Mouse (Mus musculus): ENCODE measurements around the gene Tubb2b. TPM values are rescaled to one million over a fixed set of nuclear protein-coding genes. Genes with fewer than 3 reads are reported as not detected.

Gene Tubb2b
- total RNA-seq, 1 experiment = 139 TPM

DNA sequence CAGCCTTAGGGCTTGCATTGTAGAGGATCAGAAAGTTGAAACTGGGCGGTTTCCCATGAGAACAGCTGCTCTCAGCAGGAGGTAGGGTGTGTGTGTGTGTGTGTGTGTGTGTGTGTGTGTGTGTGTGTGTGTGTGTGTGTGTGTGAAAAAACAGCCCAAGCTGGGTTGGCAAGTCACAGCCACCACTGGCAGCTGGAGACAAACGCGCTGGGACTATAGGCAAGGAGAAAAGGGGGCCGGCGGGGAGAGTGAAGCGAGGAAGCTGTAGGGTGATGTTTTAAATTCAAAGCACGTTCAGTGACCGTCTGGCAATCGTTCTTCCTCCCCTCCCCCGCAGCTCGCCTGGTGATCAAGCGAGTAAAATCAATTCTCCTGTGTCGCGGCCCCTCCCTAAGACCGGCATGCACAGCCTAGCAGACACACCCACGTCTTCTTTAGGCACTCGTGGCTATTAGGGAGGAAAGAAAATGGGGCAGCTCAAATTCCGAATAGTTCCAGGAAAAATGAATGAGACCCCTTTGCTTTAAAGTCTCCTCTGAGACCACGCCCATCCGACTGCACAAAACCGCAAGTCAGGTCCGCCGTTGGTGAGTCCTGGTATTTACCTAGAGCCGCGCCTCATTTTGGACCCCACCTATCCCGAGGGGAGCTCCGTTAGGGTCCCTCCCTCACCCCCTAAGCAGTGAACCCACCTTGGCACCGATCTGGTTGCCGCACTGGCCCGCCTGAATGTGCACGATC lies 611 bp downstream of the Tubb2b start:
- peak overlapping the region; percentile 83 for H3K9ac ChIP-seq (ENCODE audit: insufficient read depth, low read depth, low read length, poor library complexity, severe bottlenecking)
- in situ Hi-C loops (cut with MboI; ENCODE audit: low sequenced_read_pairs in 2 of 2, unreplicated experiment in 2 of 2) = no loop called here
- H3K36me3 ChIP-seq (ENCODE audit: control insufficient read depth, insufficient read depth, low read length, poor library complexity, severe bottlenecking) = peaks cover 19% of the 10 kb centered on the region
- peaks cover 5 to 15% of the 10 kb centered on the region in 2 experiments; a peak in 3 of 4 replicates for H3K4me1 ChIP-seq (ENCODE audit: control insufficient read depth in 2 of 2, insufficient read depth in 2 of 2, low read length in 2 of 2, poor library complexity in 1 of 2)
- H3K9me3 ChIP-seq (ENCODE audit: control insufficient read depth, insufficient read depth, low read depth, low read length) = no peaks in the 10 kb centered on the region
- no peak for TF ChIP-seq MAFK (IDR thresholded peaks at IDR 0.05; ENCODE audit: insufficient read depth, low read depth, low read length)
- peak; percentile 77 for DNase-seq (ENCODE audit: low read depth, low spot score)
- peak overlapping the region; percentile 92 for H3K27ac ChIP-seq (ENCODE audit: insufficient read depth, low read depth, low read length, poor library complexity, severe bottlenecking)
- peak overlapping the region; percentile 79 to 95 for H3K4me3 ChIP-seq (ENCODE audit: insufficient read depth in 1 of 2, low read depth in 1 of 2, low read length in 2 of 2, poor library complexity in 1 of 2, severe bottlenecking in 1 of 2)

DNA sequence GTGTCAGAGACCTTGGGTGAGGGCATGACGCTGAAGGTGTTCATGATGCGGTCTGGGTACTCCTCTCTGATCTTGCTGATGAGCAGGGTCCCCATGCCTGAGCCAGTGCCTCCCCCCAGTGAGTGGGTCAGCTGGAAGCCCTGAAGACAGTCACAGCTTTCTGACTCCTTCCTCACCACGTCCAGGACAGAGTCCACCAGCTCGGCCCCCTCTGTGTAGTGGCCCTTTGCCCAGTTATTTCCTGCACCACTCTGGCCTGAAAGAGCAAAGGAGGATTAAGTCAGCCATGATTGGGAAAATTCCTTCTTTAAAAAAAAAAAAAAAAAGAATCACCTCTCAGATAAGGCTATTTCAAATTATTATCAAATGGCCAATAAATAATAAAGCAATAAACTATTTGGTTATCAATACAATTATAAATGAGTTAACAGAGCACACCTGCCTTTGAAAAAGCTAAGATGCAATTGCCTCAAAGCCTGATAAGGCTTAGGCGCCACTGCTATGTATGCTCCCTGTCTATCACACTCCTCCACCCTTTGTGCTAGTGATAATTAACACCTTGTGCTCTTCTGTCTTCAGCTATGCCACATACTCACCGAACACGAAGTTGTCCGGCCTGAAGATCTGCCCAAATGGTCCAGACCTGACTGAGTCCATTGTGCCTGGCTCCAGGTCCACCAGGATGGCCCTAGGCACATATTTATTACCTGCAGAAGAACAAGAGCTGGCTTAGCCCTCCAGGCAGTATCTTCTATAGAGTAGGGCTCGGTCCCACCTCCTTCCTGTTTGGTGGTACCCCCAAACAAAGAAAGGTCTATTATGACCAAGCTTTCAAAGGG lies 1.8 kb downstream of the Tubb2b start:
- H3K9ac ChIP-seq (ENCODE audit: insufficient read depth, low read depth, low read length, poor library complexity, severe bottlenecking) = no peak overlapping the region; the same call in 1 of the 2 replicates
- H3K4me3 ChIP-seq (ENCODE audit: insufficient read depth in 1 of 2, low read depth in 1 of 2, low read length in 2 of 2, poor library complexity in 1 of 2, severe bottlenecking in 1 of 2) = peak overlapping the region; percentile 79 to 95
- DNase-seq (ENCODE audit: low read depth, low spot score) = no peak
- in situ Hi-C loops (cut with MboI; ENCODE audit: low sequenced_read_pairs in 2 of 2, unreplicated experiment in 2 of 2) = no loop called here
- peaks cover 25% of the 10 kb centered on the region for H3K36me3 ChIP-seq (ENCODE audit: control insufficient read depth, insufficient read depth, low read length, poor library complexity, severe bottlenecking)
- H3K4me1 ChIP-seq (ENCODE audit: control insufficient read depth in 2 of 2, insufficient read depth in 2 of 2, low read length in 2 of 2, poor library complexity in 1 of 2) = peaks cover 0 to 13% of the 10 kb centered on the region in 2 experiments; a peak in 3 of 4 replicates
- H3K27ac ChIP-seq (ENCODE audit: insufficient read depth, low read depth, low read length, poor library complexity, severe bottlenecking) = no peak overlapping the region
- no peak for TF ChIP-seq ZC3H11A (IDR thresholded peaks at IDR 0.05; ENCODE audit: borderline replicate concordance, low read depth, low read length)
- H3K9me3 ChIP-seq (ENCODE audit: control insufficient read depth, insufficient read depth, low read depth, low read length) = no peaks in the 10 kb centered on the region

DNA sequence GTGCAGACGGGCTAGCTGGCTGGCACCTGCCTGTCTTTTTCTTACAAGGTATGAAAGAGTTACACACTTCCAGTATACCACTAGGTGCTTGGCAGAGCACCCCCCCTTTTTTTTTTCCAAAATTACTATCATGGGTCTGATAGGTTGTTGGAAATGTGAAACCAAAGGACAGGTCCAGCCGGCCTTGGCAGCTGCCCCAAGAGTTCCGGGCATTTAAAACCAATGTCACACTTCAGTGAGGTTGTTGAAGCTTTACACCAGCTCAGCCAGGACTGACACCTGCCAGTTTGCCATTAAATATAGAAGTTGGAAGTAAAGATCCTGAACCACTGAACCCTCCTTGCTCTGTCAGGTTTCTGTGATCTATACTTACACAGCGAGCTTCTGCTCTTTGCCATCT lies 4.6 kb downstream of the Tubb2b start:
- H3K36me3 ChIP-seq (ENCODE audit: control insufficient read depth, insufficient read depth, low read length, poor library complexity, severe bottlenecking) = peaks cover 25% of the 10 kb centered on the region
- no peaks in the 10 kb centered on the region for H3K9me3 ChIP-seq (ENCODE audit: control insufficient read depth, insufficient read depth, low read depth, low read length)
- H3K4me3 ChIP-seq (ENCODE audit: insufficient read depth in 1 of 2, low read depth in 1 of 2, low read length in 2 of 2, poor library complexity in 1 of 2, severe bottlenecking in 1 of 2) = no peak overlapping the region
- H3K27ac ChIP-seq (ENCODE audit: insufficient read depth, low read depth, low read length, poor library complexity, severe bottlenecking) = no peak overlapping the region
- no peak for TF ChIP-seq MAFK (IDR thresholded peaks at IDR 0.05; ENCODE audit: insufficient read depth, low read depth, low read length)
- no peak for TF ChIP-seq ZNF384 (IDR thresholded peaks at IDR 0.05; ENCODE audit: low read depth, low read length)
- TF ChIP-seq CHD2 (IDR thresholded peaks at IDR 0.05; ENCODE audit: low read depth, low read length) = no peak
- no peak for TF ChIP-seq HCFC1 (IDR thresholded peaks at IDR 0.05; ENCODE audit: borderline replicate concordance, insufficient read depth, low read length)
- TF ChIP-seq ZC3H11A (IDR thresholded peaks at IDR 0.05; ENCODE audit: borderline replicate concordance, low read depth, low read length) = no peak
- no peak for DNase-seq (ENCODE audit: low read depth, low spot score)
- H3K9ac ChIP-seq (ENCODE audit: insufficient read depth, low read depth, low read length, poor library complexity, severe bottlenecking) = no peak overlapping the region
- peaks cover 0 to 5% of the 10 kb centered on the region in 2 experiments; a peak in 2 of 4 replicates for H3K4me1 ChIP-seq (ENCODE audit: control insufficient read depth in 2 of 2, insufficient read depth in 2 of 2, low read length in 2 of 2, poor library complexity in 1 of 2)
- in situ Hi-C loops (cut with MboI; ENCODE audit: low sequenced_read_pairs in 2 of 2, unreplicated experiment in 2 of 2) = no loop called here

DNA sequence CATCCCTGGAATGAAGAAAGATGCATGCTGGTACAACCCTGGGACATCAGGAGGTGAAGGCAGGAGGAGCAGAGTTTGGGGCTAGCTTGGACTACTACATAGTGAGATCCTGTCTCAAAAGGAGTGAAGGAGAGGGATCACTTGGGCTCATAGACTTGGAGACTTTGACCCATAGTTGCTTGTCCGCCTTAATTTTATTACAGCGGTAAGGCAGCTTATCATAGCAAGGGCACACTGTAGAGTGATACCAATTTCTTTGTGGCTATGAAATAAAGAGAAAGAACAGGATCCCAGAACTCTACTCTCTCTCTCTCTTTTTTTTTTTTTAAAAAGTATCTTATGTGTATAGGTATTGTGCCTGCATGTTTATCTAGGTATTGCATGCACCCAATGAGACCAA lies 9.7 kb downstream of the Tubb2b start:
- Histone ChIP-seq H3K9me3 (ENCODE audit: control insufficient read depth, insufficient read depth, low read depth, low read length) (no peaks in the 10 kb centered on the region), H3K9ac (ENCODE audit: insufficient read depth, low read depth, low read length, poor library complexity, severe bottlenecking) (no peak overlapping the region), H3K4me3 (ENCODE audit: insufficient read depth in 1 of 2, low read depth in 1 of 2, low read length in 2 of 2, poor library complexity in 1 of 2, severe bottlenecking in 1 of 2) (no peak overlapping the region), H3K27ac (ENCODE audit: insufficient read depth, low read depth, low read length, poor library complexity, severe bottlenecking) (no peak overlapping the region), H3K36me3 (ENCODE audit: control insufficient read depth, insufficient read depth, low read length, poor library complexity, severe bottlenecking) (peaks cover 10% of the 10 kb centered on the region), H3K4me1 (ENCODE audit: control insufficient read depth in 2 of 2, insufficient read depth in 2 of 2, low read length in 2 of 2, poor library complexity in 1 of 2) (peaks cover 2 to 5% of the 10 kb centered on the region in 2 experiments; a peak in 3 of 4 replicates)
- in situ Hi-C loops (cut with MboI; ENCODE audit: low sequenced_read_pairs in 2 of 2, unreplicated experiment in 2 of 2) = no loop called here
- no peak for TF ChIP-seq MAFK (IDR thresholded peaks at IDR 0.05; ENCODE audit: insufficient read depth, low read depth, low read length)
- no peak for TF ChIP-seq HCFC1 (IDR thresholded peaks at IDR 0.05; ENCODE audit: borderline replicate concordance, insufficient read depth, low read length)
- no peak for TF ChIP-seq ZC3H11A (IDR thresholded peaks at IDR 0.05; ENCODE audit: borderline replicate concordance, low read depth, low read length)
- no peak for TF ChIP-seq ZNF384 (IDR thresholded peaks at IDR 0.05; ENCODE audit: low read depth, low read length)
- TF ChIP-seq CHD2 (IDR thresholded peaks at IDR 0.05; ENCODE audit: low read depth, low read length) = no peak
- no peak for DNase-seq (ENCODE audit: low read depth, low spot score)
